Mouse (Mus musculus) layer of hippocampus, postnatal 14 days (tissue): ENCODE results near the gene Pih1d2. TPM values are rescaled to one million over a fixed set of nuclear protein-coding genes. Genes with fewer than 3 reads are reported as not detected.

Experiments used
- total RNA-seq, 2 experiments: library from RNA; stranded (reverse); gene quantifications; 2 replicates each; pipeline ENCODE4 v1.2.3; 2021

The Pih1d2 gene
- total RNA-seq, 2 experiments from 2014 or later = 2.7 to 3.6 TPM

Other genes with a start within 250 kb of the Pih1d2 start
- gene Plet1, start 122.8 kb upstream of the Pih1d2 start, total RNA-seq = under 1 TPM in 1 of 2 experiments, not detected in 1; 0.38 TPM
- gene Pts, start 88.6 kb upstream of the Pih1d2 start, total RNA-seq = 10 to 100 TPM; 35.5 to 46.5 TPM
- gene Il18, start 62.5 kb upstream of the Pih1d2 start, total RNA-seq = 10 to 100 TPM; 27.8 to 32.9 TPM
- gene Bco2, start 62.1 kb upstream of the Pih1d2 start, total RNA-seq = 1 to 10 TPM; 3.2 to 3.3 TPM
- not detected for gene Tex12, start 56.0 kb upstream of the Pih1d2 start, total RNA-seq
- 100 to 1,000 TPM; 140 to 146 TPM for gene Sdhd, start 13.5 kb upstream of the Pih1d2 start, total RNA-seq
- 100 to 1,000 TPM; 251 to 256 TPM for gene Timm8b, start 13.4 kb upstream of the Pih1d2 start, total RNA-seq
- 10 to 100 TPM; 22.9 to 23.9 TPM for gene Nkapd1, start 143 bp downstream of the Pih1d2 start, total RNA-seq
- gene Dlat, start 42.5 kb downstream of the Pih1d2 start, total RNA-seq = 100 to 1,000 TPM; 142 to 149 TPM
- 10 to 100 TPM; 75.2 to 79.8 TPM for gene Dixdc1, start 122.2 kb downstream of the Pih1d2 start, total RNA-seq
- gene 2310030G06Rik, start 129.2 kb downstream of the Pih1d2 start, total RNA-seq = 1 to 10 TPM; 1.5 to 2.1 TPM
- 10 to 100 TPM; 77.7 to 89.3 TPM for gene Cryab, start 134.0 kb downstream of the Pih1d2 start, total RNA-seq
- 1 to 10 TPM; 1.3 to 1.8 TPM for gene Hspb2, start 135.0 kb downstream of the Pih1d2 start, total RNA-seq
- gene Fdxacb1, start 150.9 kb downstream of the Pih1d2 start, total RNA-seq = 1 to 10 TPM; 5.4 to 6.6 TPM
- 10 to 100 TPM; 29.7 to 31.8 TPM for gene Alg9, start 157.7 kb downstream of the Pih1d2 start, total RNA-seq
- gene 1110032A03Rik, start 158.2 kb downstream of the Pih1d2 start, total RNA-seq = 10 to 100 TPM; 30.3 to 31.9 TPM
- gene Ppp2r1b, start 228.0 kb downstream of the Pih1d2 start, total RNA-seq = 10 to 100 TPM; 14.3 to 16.8 TPM